In genomic region chr11:52261937-52262336, GRCm38 (mm10) we compare ENCODE assay signal across 9 mouse cellular contexts. TPM values are rescaled to one million over a fixed set of nuclear protein-coding genes. Genes with fewer than 3 reads are reported as not detected.
A peak's percentile ranks its signal among the peaks of the same experiment; 100 is the strongest.
DNase-seq lines count a peak whose midpoint lies in the region; ATAC-seq lines count a peak whose summit lies in the region.
"Had no signal": no experiment of that assay in that cellular context is flagged by ENCODE, and none has a peak within 500 bp of the region (broad histone marks: within the 10 kb centered on the region; RNA-seq: fewer than 3 reads in every experiment).

No protein-coding gene starts in this region.

- no peak overlapping the region for H3K27ac ChIP-seq in midbrain, embryonic 14.5 days (replicated peaks; ENCODE audit: low read depth, low read length)
- H3K27ac ChIP-seq in midbrain, embryonic 13.5 days: no peak overlapping the region
- H3K27ac ChIP-seq in embryonic facial prominence, embryonic 10.5 days (replicated peaks): no peak overlapping the region
- no peak overlapping the region for H3K27ac ChIP-seq in liver, embryonic 13.5 days
- H3K27ac ChIP-seq in midbrain, embryonic 11.5 days (ENCODE audit: low read depth, low read length): no peak overlapping the region
- H3K27ac ChIP-seq: heart, embryonic 13.5 days had no signal

- H3K27me3 ChIP-seq in midbrain, embryonic 14.5 days (ENCODE audit: control insufficient read depth, insufficient read depth, low read length): no peaks in the 10 kb centered on the region
- H3K27me3 ChIP-seq in midbrain, embryonic 13.5 days: no peaks in the 10 kb centered on the region
- H3K27me3 ChIP-seq in embryonic facial prominence, embryonic 10.5 days (replicated peaks; ENCODE audit: low read depth, poor library complexity, severe bottlenecking): no peaks in the 10 kb centered on the region
- no peaks in the 10 kb centered on the region; the same call in 1 of the 2 replicates for H3K27me3 ChIP-seq in liver, embryonic 13.5 days
- no peaks in the 10 kb centered on the region for H3K27me3 ChIP-seq in midbrain, embryonic 11.5 days (ENCODE audit: control insufficient read depth, insufficient read depth, low read length)
- H3K27me3 ChIP-seq: heart, embryonic 13.5 days had no signal

- no peaks in the 10 kb centered on the region for H3K4me1 ChIP-seq in midbrain, embryonic 14.5 days (ENCODE audit: control insufficient read depth, insufficient read depth, low read length)
- H3K4me1 ChIP-seq in midbrain, embryonic 13.5 days (replicated peaks): no peaks in the 10 kb centered on the region
- peaks cover 39% of the 10 kb centered on the region for H3K4me1 ChIP-seq in embryonic facial prominence, embryonic 10.5 days
- peaks cover 31% of the 10 kb centered on the region for H3K4me1 ChIP-seq in liver, embryonic 13.5 days (replicated peaks)
- no peaks in the 10 kb centered on the region for H3K4me1 ChIP-seq in midbrain, embryonic 11.5 days (ENCODE audit: control insufficient read depth, insufficient read depth, low read length)

- 63% methylated on average over 5 of the region's 5 CpGs for WGBS in midbrain, embryonic 14.5 days
- WGBS in midbrain, embryonic 13.5 days: 60% methylated on average over 5 of the region's 5 CpGs
- 59% methylated on average over 5 of the region's 5 CpGs for WGBS in embryonic facial prominence, embryonic 10.5 days
- WGBS in liver, embryonic 13.5 days (ENCODE audit: insufficient replicate concordance): 30% methylated on average over 5 of the region's 5 CpGs
- 66% methylated on average over 5 of the region's 5 CpGs for WGBS in midbrain, embryonic 11.5 days

- H3K9me3 ChIP-seq in midbrain, embryonic 14.5 days (ENCODE audit: control insufficient read depth, low read length): no peaks in the 10 kb centered on the region
- H3K9me3 ChIP-seq in midbrain, embryonic 13.5 days: no peaks in the 10 kb centered on the region
- no peaks in the 10 kb centered on the region for H3K9me3 ChIP-seq in embryonic facial prominence, embryonic 10.5 days
- H3K9me3 ChIP-seq in liver, embryonic 13.5 days (replicated peaks): no peaks in the 10 kb centered on the region
- H3K9me3 ChIP-seq in midbrain, embryonic 11.5 days (ENCODE audit: control insufficient read depth, low read length): no peaks in the 10 kb centered on the region
- H3K9me3 ChIP-seq: heart, embryonic 13.5 days had no signal

- DNase-seq in midbrain, embryonic 14.5 days: peak; percentile 46
- peak; percentile 77 for DNase-seq in T-cell, adult 2 months (ENCODE audit: low spot score)
- peak; percentile 60 for DNase-seq in embryonic facial prominence, embryonic 10.5 days (ENCODE audit: low spot score)
- DNase-seq in liver, embryonic 13.5 days: peak; percentile 26
- peak; percentile 82 for DNase-seq in testis, postnatal 10 days (ENCODE audit: low spot score)
- DNase-seq in midbrain, embryonic 11.5 days (ENCODE audit: low spot score, missing footprints): no peak

- H3K4me3 ChIP-seq in midbrain, embryonic 14.5 days (replicated peaks; ENCODE audit: low read depth, low read length): no peak overlapping the region
- H3K4me3 ChIP-seq in midbrain, embryonic 13.5 days (replicated peaks): no peak overlapping the region
- no peak overlapping the region for H3K4me3 ChIP-seq in embryonic facial prominence, embryonic 10.5 days
- H3K4me3 ChIP-seq in liver, embryonic 13.5 days (replicated peaks): no peak overlapping the region
- no peak overlapping the region for H3K4me3 ChIP-seq in midbrain, embryonic 11.5 days (ENCODE audit: low read depth, low read length)
- H3K4me3 ChIP-seq: heart, embryonic 13.5 days had no signal

- H3K36me3 ChIP-seq in midbrain, embryonic 14.5 days (ENCODE audit: control insufficient read depth, insufficient read depth, low read length): no peaks in the 10 kb centered on the region
- H3K36me3 ChIP-seq in midbrain, embryonic 13.5 days: no peaks in the 10 kb centered on the region
- peaks cover 39% of the 10 kb centered on the region for H3K36me3 ChIP-seq in embryonic facial prominence, embryonic 10.5 days (replicated peaks)
- H3K36me3 ChIP-seq in liver, embryonic 13.5 days: no peaks in the 10 kb centered on the region
- H3K36me3 ChIP-seq in midbrain, embryonic 11.5 days (ENCODE audit: control insufficient read depth, insufficient read depth, low read length): no peaks in the 10 kb centered on the region

- no peak overlapping the region for H3K9ac ChIP-seq in midbrain, embryonic 14.5 days (replicated peaks; ENCODE audit: low read length)
- no peak overlapping the region for H3K9ac ChIP-seq in midbrain, embryonic 13.5 days (replicated peaks)
- no peak overlapping the region for H3K9ac ChIP-seq in liver, embryonic 13.5 days
- H3K9ac ChIP-seq in midbrain, embryonic 11.5 days (ENCODE audit: low read length): no peak overlapping the region
- H3K9ac ChIP-seq: heart, embryonic 13.5 days had no signal

- no peak overlapping the region for H3K4me2 ChIP-seq in midbrain, embryonic 14.5 days (ENCODE audit: low read length)
- no peak overlapping the region for H3K4me2 ChIP-seq in midbrain, embryonic 13.5 days (replicated peaks)
- H3K4me2 ChIP-seq in liver, embryonic 13.5 days: no peak overlapping the region
- no peak overlapping the region for H3K4me2 ChIP-seq in midbrain, embryonic 11.5 days
- H3K4me2 ChIP-seq: heart, embryonic 13.5 days had no signal

- ATAC-seq in midbrain, embryonic 14.5 days (ENCODE audit: low FRiP score, low TSS enrichment): no peak
- no peak for ATAC-seq in midbrain, embryonic 13.5 days
- ATAC-seq in liver, embryonic 13.5 days (ENCODE audit: low read depth): no peak
- no peak for ATAC-seq in frontal cortex, adult (ENCODE audit: low TSS enrichment)
- ATAC-seq in midbrain, embryonic 11.5 days (ENCODE audit: low FRiP score): no peak

RNA-seq across cellular contexts. Expression of gene Tcf7, which starts 20.9 kb away (rescaled TPM):
- 2.8 and 5.8 TPM in 2 replicates for polyA plus RNA-seq in midbrain, embryonic 14.5 days (2014; fragmentation: Nextera tagmentation; extraction: Ambion mirVana)
- 3.1 and 4.2 TPM in 2 replicates for polyA plus RNA-seq in midbrain, embryonic 13.5 days (2015; fragmentation: Nextera tagmentation; extraction: Ambion mirVana)
- 11.3 and 13.0 TPM in 2 replicates for polyA plus RNA-seq in embryonic facial prominence, embryonic 10.5 days (2016; fragmentation: Nextera tagmentation; extraction: Ambion mirVana)
- 1.9 and 2.0 TPM in 2 replicates for polyA plus RNA-seq in liver, embryonic 13.5 days (2015; fragmentation: Nextera tagmentation; extraction: Ambion mirVana)
- polyA plus RNA-seq in midbrain, embryonic 11.5 days (2014; fragmentation: Nextera tagmentation; extraction: Ambion mirVana): 8.0 and 10.7 TPM in 2 replicates

RNA-seq across cellular contexts. Expression of gene Skp1a, which starts 30.1 kb away (rescaled TPM):
- 1,139 and 1,189 TPM in 2 replicates for polyA plus RNA-seq in midbrain, embryonic 14.5 days (2014; fragmentation: Nextera tagmentation; extraction: Ambion mirVana)
- 1,061 and 1,143 TPM in 2 replicates for polyA plus RNA-seq in midbrain, embryonic 13.5 days (2015; fragmentation: Nextera tagmentation; extraction: Ambion mirVana)
- 938 and 966 TPM in 2 replicates for polyA plus RNA-seq in embryonic facial prominence, embryonic 10.5 days (2016; fragmentation: Nextera tagmentation; extraction: Ambion mirVana)
- 377 and 461 TPM in 2 replicates for polyA plus RNA-seq in liver, embryonic 13.5 days (2015; fragmentation: Nextera tagmentation; extraction: Ambion mirVana)
- 1,013 and 1,113 TPM in 2 replicates for polyA plus RNA-seq in midbrain, embryonic 11.5 days (2014; fragmentation: Nextera tagmentation; extraction: Ambion mirVana)

RNA-seq across cellular contexts. Expression of gene Olfr1371, which starts 48.1 kb away (rescaled TPM):
- not detected in 2 replicates for polyA plus RNA-seq in midbrain, embryonic 14.5 days (2014; fragmentation: Nextera tagmentation; extraction: Ambion mirVana)
- polyA plus RNA-seq in midbrain, embryonic 13.5 days (2015; fragmentation: Nextera tagmentation; extraction: Ambion mirVana): not detected in 2 replicates
- polyA plus RNA-seq in embryonic facial prominence, embryonic 10.5 days (2016; fragmentation: Nextera tagmentation; extraction: Ambion mirVana): not detected in 2 replicates
- polyA plus RNA-seq in liver, embryonic 13.5 days (2015; fragmentation: Nextera tagmentation; extraction: Ambion mirVana): not detected in 2 replicates
- not detected in 2 replicates for polyA plus RNA-seq in midbrain, embryonic 11.5 days (2014; fragmentation: Nextera tagmentation; extraction: Ambion mirVana)
- polyA plus RNA-seq: heart, embryonic 13.5 days had no signal
